Mouse (Mus musculus) ES-E14 (cell line): ENCODE results near the gene Ccdc51. TPM values are rescaled to one million over a fixed set of nuclear protein-coding genes. Genes with fewer than 3 reads are reported as not detected.
A peak's percentile ranks its signal among the peaks of the same experiment; 100 is the strongest.

ENCODE experiments used
- DNase-seq: peaks from one replicate; pipeline ENCODE4 v3.0.0-alpha.2; 2013; ENCODE audit warnings: low read depth, low spot score
- H3K27ac ChIP-seq: 2 replicates; pipeline ENCODE4 v1.5.1; 2012; ENCODE audit warnings: low read depth, mild to moderate bottlenecking, low read length, moderate library complexity, mixed read lengths; ENCODE audit not compliant: poor library complexity, insufficient read depth, severe bottlenecking
- H3K36me3 ChIP-seq: 2 replicates; pipeline ENCODE4 v1.6.1; 2012; ENCODE audit warnings: mild to moderate bottlenecking, low read length, moderate library complexity, mixed read lengths; ENCODE audit not compliant: control insufficient read depth, poor library complexity, insufficient read depth, severe bottlenecking
- H3K4me1 ChIP-seq, 2 experiments: fragments of 150-350 bp in 1 of 2; sonication (generic) in 1 of 2; 2 replicates each; pipeline ENCODE4 v1.6.1; 2012; ENCODE audit warnings: low read length in 2 of 2, mild to moderate bottlenecking in 1 of 2, mixed read lengths in 1 of 2; ENCODE audit not compliant: control insufficient read depth in 2 of 2, insufficient read depth in 2 of 2, poor library complexity in 1 of 2
- H3K4me3 ChIP-seq, 2 experiments: fragments of 150-350 bp in 1 of 2; sonication (generic) in 1 of 2; 2 replicates each; pipeline ENCODE4 v1.5.1; 2012; ENCODE audit warnings: low read length in 2 of 2, low read depth in 1 of 2, mild to moderate bottlenecking in 1 of 2, mixed read lengths in 1 of 2; ENCODE audit not compliant: insufficient read depth in 1 of 2, poor library complexity in 1 of 2, severe bottlenecking in 1 of 2
- H3K9ac ChIP-seq: 2 replicates; pipeline ENCODE4 v1.6.1; 2012; ENCODE audit warnings: low read depth, mild to moderate bottlenecking, low read length, mixed read lengths; ENCODE audit not compliant: poor library complexity, insufficient read depth, severe bottlenecking
- H3K9me3 ChIP-seq: fragments of 150-350 bp; sonication (generic); 2 replicates; pipeline ENCODE4 v1.6.1; 2012; ENCODE audit warnings: low read depth, mild to moderate bottlenecking, low read length; ENCODE audit not compliant: control insufficient read depth, insufficient read depth
- CHD2 ChIP-seq: IDR thresholded peaks from 2 replicates; pipeline ENCODE4 v1.6.1; 2014; ENCODE audit warnings: mild to moderate bottlenecking, low read depth, low read length, inconsistent platforms
- HCFC1 ChIP-seq: IDR thresholded peaks from 2 replicates; pipeline ENCODE4 v1.6.1; 2012; ENCODE audit warnings: low read length, inconsistent platforms, borderline replicate concordance; ENCODE audit not compliant: insufficient read depth
- MAFK ChIP-seq: IDR thresholded peaks from 2 replicates; pipeline ENCODE4 v1.6.1; 2014; ENCODE audit warnings: mild to moderate bottlenecking, low read depth, low read length, inconsistent platforms; ENCODE audit not compliant: insufficient read depth
- ZC3H11A ChIP-seq: IDR thresholded peaks from 2 replicates; pipeline ENCODE4 v1.6.1; 2012; ENCODE audit warnings: low read depth, mild to moderate bottlenecking, inconsistent platforms, low read length, borderline replicate concordance
- ZNF384 ChIP-seq: IDR thresholded peaks from 2 replicates; pipeline ENCODE4 v1.6.1; 2012; ENCODE audit warnings: low read depth, low read length, inconsistent platforms
- in situ Hi-C, 2 experiments: fragments of 600-800 bp; cut with MboI; formaldehyde crosslinking; loops; one replicate each; pipeline ENCODE4 v1.15.1; 2025; ENCODE audit warnings: low sequenced_read_pairs in 2 of 2, inconsistent platforms in 1 of 2; ENCODE audit not compliant: unreplicated experiment in 2 of 2
- total RNA-seq: library from RNA; depleted of rRNA; stranded (reverse); fragments of 300-350 nt; gene quantifications from 2 replicates; pipeline ENCODE4 v1.2.3, GENCODE M21; 2012

Ccdc51 gene
- total RNA-seq, 1 experiment = 11.8 TPM

DNA sequence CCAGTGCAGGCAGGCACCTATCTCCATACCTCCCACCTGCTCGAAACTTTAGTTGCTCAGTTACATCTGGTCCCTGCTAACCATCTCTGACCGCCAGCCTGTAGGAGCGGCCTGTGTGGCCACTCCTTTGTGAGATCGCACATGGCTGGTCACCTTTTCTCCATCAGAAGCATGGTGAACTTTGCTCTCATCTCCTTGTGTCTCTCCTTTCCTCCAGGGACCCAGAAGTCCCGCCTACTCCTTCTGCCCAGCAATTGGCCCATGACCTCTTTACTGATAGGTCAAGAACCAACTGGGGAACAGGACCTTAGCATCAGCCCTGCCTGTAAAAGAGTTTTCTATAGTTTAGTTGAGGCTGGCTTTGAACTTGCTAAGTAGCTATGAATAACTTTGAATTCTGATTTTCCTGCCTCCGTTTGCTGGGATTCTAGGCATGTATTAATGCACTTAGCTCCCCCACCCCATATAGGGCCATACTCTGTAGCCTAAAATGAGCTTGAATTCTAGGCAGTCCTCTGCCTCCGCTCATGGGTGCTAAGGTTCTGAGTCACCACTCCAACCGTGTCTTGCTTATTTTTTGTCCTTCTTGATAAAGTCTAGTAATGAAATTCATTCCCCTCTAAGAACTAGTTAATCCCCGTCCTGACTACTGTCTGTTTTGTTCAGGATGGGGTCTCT lies 32.2 kb upstream of the Ccdc51 start:
- peak overlapping the region; percentile 64 for H3K4me3 ChIP-seq
- H3K27ac ChIP-seq = peak overlapping the region; percentile 17; the same call in 1 of the 2 replicates
- no peaks in the 10 kb centered on the region for H3K9me3 ChIP-seq
- peaks cover 0 to 23% of the 10 kb centered on the region in 2 experiments; a peak in 2 of 4 replicates for H3K4me1 ChIP-seq
- in situ Hi-C loops = no loop called here
- peaks cover 6% of the 10 kb centered on the region; the same call in 1 of the 2 replicates for H3K36me3 ChIP-seq
- peak overlapping the region; percentile 68 for H3K9ac ChIP-seq
- no peak for TF ChIP-seq ZC3H11A
- TF ChIP-seq CHD2 = peak; percentile 61; the same call in 1 of the 2 replicates
- TF ChIP-seq MAFK = no peak
- no peak for TF ChIP-seq ZNF384
- TF ChIP-seq HCFC1 = no peak
- DNase-seq = no peak

DNA sequence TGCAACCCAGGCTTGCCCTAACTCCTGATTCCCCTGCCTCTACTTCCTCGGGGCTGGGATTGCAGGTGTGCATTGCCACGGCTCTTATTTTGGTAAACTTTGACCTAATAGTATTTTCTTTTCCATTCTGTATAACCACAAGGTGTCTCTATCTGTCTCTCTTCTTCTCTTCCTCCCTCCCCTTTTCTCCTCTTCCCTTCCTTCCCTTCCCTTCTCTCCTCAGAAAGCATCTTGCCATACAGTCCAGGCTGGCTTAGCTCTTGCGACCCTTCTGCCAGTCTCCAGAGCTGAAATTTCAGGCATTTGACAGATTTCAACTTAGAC lies 31.7 kb upstream of the Ccdc51 start:
- Histone ChIP-seq H3K4me3 (no peak overlapping the region), H3K4me1 (peaks cover 0 to 26% of the 10 kb centered on the region in 2 experiments; a peak in 2 of 4 replicates), H3K9me3 (no peaks in the 10 kb centered on the region), H3K36me3 (peaks cover 6% of the 10 kb centered on the region; the same call in 1 of the 2 replicates), H3K9ac (no peak overlapping the region), H3K27ac (no peak overlapping the region)
- TF ChIP-seq CHD2 (no peak), ZNF384 (no peak), ZC3H11A (no peak), MAFK (no peak), HCFC1 (no peak)
- in situ Hi-C loops = no loop called here
- DNase-seq = no peak

DNA sequence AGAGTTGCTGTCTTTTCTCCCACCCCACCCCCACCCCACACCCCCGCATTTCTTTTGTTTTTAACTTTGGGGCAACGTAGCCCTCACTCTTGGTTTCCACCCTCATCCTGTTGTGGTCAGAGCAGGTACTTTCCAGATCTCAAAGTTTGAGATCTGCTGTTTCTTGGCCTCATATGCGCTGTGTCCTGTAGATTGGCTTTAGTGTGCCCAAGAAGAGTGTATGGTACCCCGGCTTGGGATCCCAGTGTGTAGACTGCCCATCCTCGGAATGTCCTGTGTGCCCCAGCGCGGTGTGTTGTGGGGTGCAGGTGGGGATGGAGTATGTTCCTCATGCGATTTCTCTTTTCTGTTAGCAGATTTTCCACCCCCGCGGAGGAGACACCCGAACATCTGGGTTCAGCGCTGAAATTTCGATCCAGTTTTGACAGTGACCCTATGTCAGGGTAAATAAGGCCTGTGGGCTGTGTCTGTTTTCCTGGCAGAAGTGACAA lies 31.2 kb upstream of the Ccdc51 start:
- Histone ChIP-seq H3K4me3 (no peak overlapping the region), H3K9me3 (no peaks in the 10 kb centered on the region), H3K4me1 (peaks cover 0 to 26% of the 10 kb centered on the region in 2 experiments; a peak in 2 of 4 replicates), H3K36me3 (peaks cover 6% of the 10 kb centered on the region; the same call in 1 of the 2 replicates), H3K9ac (no peak overlapping the region), H3K27ac (no peak overlapping the region; the same call in 1 of the 2 replicates)
- no peak for DNase-seq
- TF ChIP-seq HCFC1 (no peak), ZNF384 (no peak), MAFK (no peak), CHD2 (no peak), ZC3H11A (no peak)
- in situ Hi-C loops = no loop called here

DNA sequence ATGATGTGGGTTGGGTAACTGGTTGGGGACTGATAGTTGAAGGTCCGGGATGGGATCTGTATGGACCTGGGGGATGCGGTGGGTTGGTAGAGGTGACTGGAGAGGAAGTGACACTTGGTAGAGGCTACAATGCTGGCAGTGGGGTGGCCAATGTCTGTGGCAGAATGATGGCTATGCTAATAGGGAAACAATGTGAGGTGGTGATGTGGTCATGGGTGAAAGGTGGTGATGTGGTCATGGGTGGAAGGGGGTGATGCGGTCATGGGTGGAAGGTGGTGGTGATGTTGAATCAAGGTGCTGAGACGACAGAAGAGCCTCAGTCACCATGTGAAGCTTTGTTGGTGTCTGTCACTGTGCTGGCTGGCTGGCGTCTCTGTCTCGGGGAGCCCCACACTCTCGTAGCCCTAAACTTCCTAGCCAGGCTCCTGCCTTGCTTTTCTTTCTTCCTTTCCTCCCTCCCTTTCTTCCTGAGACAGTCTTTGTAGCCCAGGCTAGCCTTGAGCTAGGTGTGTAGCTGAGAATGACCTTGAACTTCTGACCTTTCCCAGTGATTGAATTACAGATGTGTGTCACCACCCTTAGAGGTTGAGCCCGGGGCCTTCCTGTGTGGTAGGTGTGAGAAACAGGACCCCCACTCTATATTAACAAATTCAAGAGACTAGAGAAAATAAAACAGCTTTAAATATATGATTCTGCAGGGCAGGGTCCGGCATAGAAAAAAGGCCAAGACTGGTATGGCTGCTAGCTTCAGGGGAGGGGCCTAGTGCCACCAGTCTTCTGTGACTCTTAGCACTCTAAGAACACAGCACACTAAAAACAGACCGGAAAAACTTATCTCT lies 30.4 kb upstream of the Ccdc51 start:
- H3K4me3 ChIP-seq = no peak overlapping the region
- H3K9ac ChIP-seq = no peak overlapping the region
- no peak for DNase-seq
- H3K9me3 ChIP-seq = no peaks in the 10 kb centered on the region
- 0 out of 2 replicates have a peak overlapping the region, but pooled peaks have one; percentile 4 for H3K27ac ChIP-seq
- in situ Hi-C loops = no loop called here
- peaks cover 0 to 28% of the 10 kb centered on the region in 2 experiments; a peak in 2 of 4 replicates for H3K4me1 ChIP-seq
- H3K36me3 ChIP-seq = peaks cover 14% of the 10 kb centered on the region; the same call in 1 of the 2 replicates
- TF ChIP-seq HCFC1 (no peak), ZC3H11A (no peak), ZNF384 (no peak), MAFK (no peak), CHD2 (no peak)
